Mouse (Mus musculus) kidney, adult 2 months (tissue): ENCODE results near the gene Pnpla3.

ENCODE experiments used
- CTCF ChIP-seq: fragments of 200-500 bp; conservative IDR thresholded peaks from 2 replicates; pipeline ENCODE4 v1.5.1; 2011; ENCODE audit warnings: low read depth, mild to moderate bottlenecking, control low read depth, low read length, moderate library complexity, mixed read lengths; ENCODE audit not compliant: insufficient read depth, insufficient read length
- POLR2A ChIP-seq: fragments of 200-500 bp; IDR thresholded peaks from one replicate; pipeline ENCODE4 v1.6.1; 2011; ENCODE audit warnings: low read depth, low read length, control low read depth

GRCm38 (mm10) chr15:84140929-84141328, 26.7 kb upstream of the Pnpla3 start:
- TF ChIP-seq CTCF, result no peak
- no peak for TF ChIP-seq POLR2A
